In genomic region chr6:124955212-124955611, GRCm38 (mm10) we compare ENCODE assay signal across 21 mouse cellular contexts. TPM values are rescaled to one million over a fixed set of nuclear protein-coding genes. Genes with fewer than 3 reads are reported as not detected.
"Had no signal": no experiment of that assay in that cellular context is flagged by ENCODE, and none has a peak within 500 bp of the region (broad histone marks: within the 10 kb centered on the region; RNA-seq: fewer than 3 reads in every experiment).

No protein-coding gene starts in this region.

- H3K9ac ChIP-seq: limb, embryonic 13.5 days; liver, embryonic 12.5 days; liver, embryonic 15.5 days; lung, embryonic 15.5 days; midbrain, embryonic 13.5 days; neural tube, embryonic 13.5 days had no signal

- H3K27ac ChIP-seq: limb, embryonic 10.5 days; limb, embryonic 13.5 days; liver, embryonic 12.5 days; liver, embryonic 15.5 days; lung, embryonic 15.5 days; midbrain, embryonic 10.5 days; midbrain, embryonic 13.5 days; neural tube, embryonic 13.5 days had no signal

- H3K27me3 ChIP-seq: limb, embryonic 13.5 days; liver, embryonic 12.5 days; liver, embryonic 15.5 days; lung, embryonic 15.5 days; megakaryocyte, embryonic 14.5 days; midbrain, embryonic 13.5 days; neural tube, embryonic 13.5 days had no signal

- H3K4me3 ChIP-seq: limb, embryonic 10.5 days; limb, embryonic 13.5 days; liver, embryonic 12.5 days; liver, embryonic 15.5 days; lung, embryonic 15.5 days; megakaryocyte, embryonic 14.5 days; midbrain, embryonic 10.5 days; midbrain, embryonic 13.5 days; myocyte; neural tube, embryonic 13.5 days had no signal

- H3K4me1 ChIP-seq: limb, embryonic 10.5 days; limb, embryonic 13.5 days; liver, embryonic 12.5 days; liver, embryonic 15.5 days; lung, embryonic 15.5 days; midbrain, embryonic 10.5 days; midbrain, embryonic 13.5 days; neural tube, embryonic 13.5 days had no signal

- DNase-seq: kidney, adult 18-20 months; kidney, adult 9 months; kidney, postnatal 14 days; kidney, postnatal 4 days; liver; lung, adult 18-20 months; lung, postnatal 10 days; lung, postnatal 36 days; thymus, postnatal 36 days had no signal

- H3K9me3 ChIP-seq: limb, embryonic 10.5 days; limb, embryonic 13.5 days; liver, embryonic 15.5 days; lung, embryonic 15.5 days; midbrain, embryonic 13.5 days; neural tube, embryonic 13.5 days had no signal

- H3K4me2 ChIP-seq: limb, embryonic 13.5 days; liver, embryonic 12.5 days; liver, embryonic 15.5 days; lung, embryonic 15.5 days; midbrain, embryonic 13.5 days; neural tube, embryonic 13.5 days had no signal

RNA-seq across cellular contexts. Expression of gene Pianp, which starts 41.3 kb away (rescaled TPM):
- total RNA-seq: monocyte, adult 5-6 weeks; neutrophil, adult 5-6 weeks had no signal
- polyA plus RNA-seq: liver, embryonic 12.5 days had no signal

RNA-seq across cellular contexts. Expression of gene Lag3, which starts 43.7 kb away (rescaled TPM):
- total RNA-seq: monocyte, adult 5-6 weeks had no signal
